Mouse (Mus musculus) kidney, postnatal 25 days (tissue): ENCODE measurements around the gene Prkcq.
A peak's percentile ranks its signal among the peaks of the same experiment; 100 is the strongest.
"Not testable (repeated sequence)": the region's sequence is repeated elsewhere in the genome, so short reads cannot be mapped to it uniquely, and the experiment has no call there.

ENCODE experiments used
- DNase-seq, 2 experiments: peaks; one replicate each; pipeline ENCODE4 v3.0.0; 2021; ENCODE audit warnings: mixed read lengths in 2 of 2

Prkcq gene

GRCm38 (mm10) chr2:11294643-11295191, 122.8 kb downstream of the Prkcq start:
- DNase-seq: no peak

DNA sequence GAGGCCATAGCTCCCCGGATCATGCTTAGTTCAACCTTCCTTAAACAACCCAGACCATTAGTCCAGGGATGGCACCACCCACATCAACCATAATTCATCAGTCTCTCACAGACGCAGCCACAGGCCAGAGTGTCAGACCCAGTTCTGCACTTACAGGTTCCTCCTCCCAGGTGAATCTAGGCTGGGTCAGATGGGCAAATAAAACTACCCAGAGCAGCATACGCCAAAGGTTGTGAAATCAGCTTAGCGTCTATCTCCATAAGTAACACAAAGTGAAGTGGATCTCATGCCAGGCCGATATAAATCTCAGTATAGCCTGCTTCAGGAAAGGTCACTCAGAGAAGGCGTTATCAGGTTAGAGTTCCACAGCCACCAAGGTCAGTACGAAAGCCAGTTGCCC, 126.9 kb downstream of the Prkcq start:
- DNase-seq: no peak

DNA sequence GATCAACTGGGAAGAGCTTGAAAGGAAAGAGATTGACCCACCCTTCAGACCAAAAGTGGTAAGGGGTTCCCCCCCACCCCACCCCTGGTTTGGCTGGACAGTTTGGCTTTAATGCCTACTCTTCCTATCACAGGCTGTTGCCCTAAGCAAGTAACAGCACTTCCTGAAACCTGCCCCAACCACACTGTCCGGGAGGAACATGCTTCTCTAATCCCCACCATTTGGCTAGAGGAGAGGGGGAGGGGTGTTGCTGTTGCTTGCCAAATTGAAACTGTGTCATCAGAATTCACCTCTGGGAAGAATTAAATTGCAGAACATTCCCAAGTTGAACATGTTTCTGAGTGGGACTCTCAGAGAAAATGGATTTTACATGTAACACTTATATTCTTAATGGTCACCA, 127.5 kb downstream of the Prkcq start:
- DNase-seq: no peak

- DNase-seq: no peak
Measured at GRCm38 (mm10) chr2:11300362-11300761, 128.5 kb downstream of the Prkcq start.

GRCm38 (mm10) chr2:11320241-11320640, 148.3 kb downstream of the Prkcq start:
- DNase-seq: peak in 1 of 2 experiments; percentile 35

- DNase-seq: no peak
Measured at GRCm38 (mm10) chr2:11322396-11322795, 150.5 kb downstream of the Prkcq start.

GRCm38 (mm10) chr2:11327280-11327679, 155.4 kb downstream of the Prkcq start:
- DNase-seq: peak; percentile 55 to 70

- peak; percentile 52 to 62 for DNase-seq
Measured at GRCm38 (mm10) chr2:11329407-11330224, 157.7 kb downstream of the Prkcq start.

GRCm38 (mm10) chr2:11331528-11332446, 159.9 kb downstream of the Prkcq start:
- peak; percentile 61 to 85 for DNase-seq

GRCm38 (mm10) chr2:11332469-11332868, 160.6 kb downstream of the Prkcq start:
- DNase-seq: no peak

DNA sequence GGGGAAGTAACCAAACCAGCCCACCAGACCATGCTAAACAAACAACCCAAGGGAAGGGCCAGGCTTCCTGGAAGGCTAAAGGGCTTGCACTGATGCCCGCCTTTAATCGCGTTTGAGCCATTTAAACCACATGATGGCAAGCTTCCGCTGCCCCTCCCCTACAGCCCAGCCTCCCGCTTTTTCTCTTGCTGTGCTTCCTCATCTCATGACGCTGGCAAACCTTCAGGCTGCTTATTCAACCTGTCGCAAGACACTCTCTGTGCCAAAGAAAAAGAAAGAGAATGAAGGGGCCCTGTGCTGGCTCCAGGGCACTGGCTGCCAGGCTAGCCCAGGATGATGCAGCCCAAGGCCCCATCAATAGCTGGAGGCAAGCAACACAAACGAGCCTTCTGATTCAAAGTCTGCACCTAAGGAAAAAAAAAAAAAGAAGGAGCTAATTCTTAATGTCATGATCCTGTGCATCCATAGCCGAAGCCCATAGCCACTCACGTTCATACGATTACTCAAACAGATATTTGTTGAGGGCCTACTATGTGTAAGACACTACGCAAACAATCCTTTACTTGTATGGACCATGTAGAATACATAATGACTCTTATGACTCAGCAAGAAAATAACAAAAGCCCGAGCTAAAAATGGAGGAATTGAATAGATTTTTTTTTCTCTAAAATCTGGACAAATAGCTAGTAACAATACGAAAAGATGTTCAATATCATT, 161.6 kb downstream of the Prkcq start:
- peak; percentile 18 to 66 for DNase-seq

- no peak for DNase-seq
Measured at GRCm38 (mm10) chr2:11336320-11336719, 164.4 kb downstream of the Prkcq start.

- peak; percentile 45 to 56 for DNase-seq
Measured at GRCm38 (mm10) chr2:11338931-11339839, 167.3 kb downstream of the Prkcq start.

DNA sequence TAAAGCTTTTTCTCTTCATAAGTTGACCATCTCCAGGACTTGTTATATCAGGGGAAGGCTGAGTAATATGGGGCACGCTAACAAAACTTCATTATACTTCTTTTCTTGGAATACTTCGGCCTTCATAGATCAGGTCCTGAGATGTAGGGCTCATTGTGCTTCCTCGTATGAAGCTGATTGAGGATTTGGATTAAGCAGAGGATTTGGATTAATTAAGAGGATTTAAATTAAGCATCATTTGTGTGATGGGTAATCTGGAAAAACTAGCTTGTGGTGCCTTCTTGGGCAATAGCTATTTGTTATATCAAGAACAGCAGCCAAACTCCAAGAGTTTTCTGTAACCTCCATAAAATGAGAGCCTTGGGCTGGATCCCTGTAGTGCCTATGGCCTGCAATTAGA, 172.8 kb downstream of the Prkcq start:
- DNase-seq: no peak

DNA sequence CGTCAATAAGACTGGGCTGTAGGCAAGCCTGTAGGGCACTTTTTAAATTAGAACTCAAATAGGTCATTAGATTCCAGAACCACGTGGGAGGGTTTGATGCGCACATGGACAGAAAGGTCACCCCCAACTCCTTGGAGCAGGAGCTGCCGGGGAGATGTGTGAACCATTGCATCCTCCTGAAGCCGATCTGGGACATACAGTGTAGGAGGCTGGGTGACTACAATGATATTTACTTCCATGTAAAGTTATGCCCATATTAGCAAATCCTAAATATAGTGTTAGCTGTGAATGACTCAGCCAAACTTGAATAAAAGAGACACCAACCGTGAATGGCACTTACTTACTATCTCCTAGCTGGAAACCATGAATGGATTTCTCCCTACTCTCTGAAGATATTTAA, 174.5 kb downstream of the Prkcq start:
- DNase-seq: not testable (repeated sequence)

DNA sequence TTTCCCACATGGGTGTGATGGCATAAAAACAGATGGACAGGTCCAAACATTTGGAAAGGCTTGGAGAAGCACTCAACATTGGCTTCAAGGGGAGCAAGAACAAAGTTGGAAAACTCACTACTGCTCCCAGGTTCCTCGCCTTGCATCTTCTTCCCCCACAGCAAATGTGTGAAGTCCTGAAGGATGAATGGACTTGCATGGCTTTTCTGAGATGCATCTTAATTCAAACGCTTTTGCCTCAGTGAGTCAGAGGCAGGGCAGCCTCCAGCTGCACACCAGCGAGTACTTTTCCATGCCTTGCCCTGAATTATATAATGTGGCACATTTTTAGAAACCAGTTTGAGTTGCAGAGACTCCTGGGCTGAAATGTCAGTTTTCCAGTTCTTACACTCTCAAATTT, 175.9 kb downstream of the Prkcq start:
- DNase-seq: no peak
